Mouse (Mus musculus): ENCODE measurements around the gene Ndufa10.
"Not testable (repeated sequence)": the region's sequence is repeated elsewhere in the genome, so short reads cannot be mapped to it uniquely, and the experiment has no call there.

The Ndufa10 gene

DNA sequence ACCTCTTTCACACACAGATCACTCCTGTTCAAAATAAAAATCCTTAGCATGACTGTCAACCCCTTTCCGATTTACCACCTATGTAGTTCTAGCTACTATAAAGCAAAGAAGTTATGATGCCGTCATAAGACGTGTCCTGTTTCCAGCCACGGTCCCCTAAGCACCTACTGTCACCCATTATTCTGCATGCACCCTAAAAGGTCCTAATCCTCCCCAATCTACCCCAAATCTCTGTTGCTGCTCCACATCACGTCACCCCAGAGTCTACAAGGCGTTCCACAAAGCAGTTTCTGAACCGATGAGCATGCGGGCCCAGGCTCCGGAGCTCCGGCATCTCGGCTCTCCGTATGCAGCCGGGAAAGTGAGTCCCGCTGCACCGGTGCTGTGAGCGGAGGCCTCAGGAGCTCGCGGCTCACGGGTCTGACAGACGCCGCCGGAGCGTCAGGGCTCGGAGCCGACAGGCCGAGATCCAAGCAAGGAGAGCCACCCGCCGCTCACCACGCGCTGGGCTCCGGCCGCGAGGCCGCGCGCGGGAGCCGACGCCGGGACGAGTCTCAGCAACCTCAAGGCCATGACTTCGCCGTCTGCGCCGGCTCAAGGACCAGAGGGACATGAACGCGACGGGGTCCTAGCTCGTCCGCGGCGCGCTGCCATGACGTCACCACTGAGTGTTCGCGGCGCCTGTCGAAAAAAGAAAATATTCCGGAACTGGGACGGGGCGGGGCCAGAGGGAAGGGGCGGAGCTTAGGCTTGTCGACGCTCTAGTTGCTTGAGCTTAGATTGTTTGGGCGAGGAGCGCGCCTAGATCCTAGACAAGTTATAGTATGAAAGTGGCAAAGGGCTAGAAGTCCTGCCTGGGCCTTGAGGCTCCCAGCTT is at the start of gene Ndufa10:
Gene Ndufa10, minus strand, starts transcription at position 696 of the 877 bp plus-strand sequence.
- DNase-seq (ENCODE audit: extremely low spot score), result peak; percentile 97

GRCm38 (mm10) chr1:92521376-92521775 is 47.7 kb upstream of the Ndufa10 start:
- peak; percentile 42 for DNase-seq (ENCODE audit: extremely low spot score)

DNA sequence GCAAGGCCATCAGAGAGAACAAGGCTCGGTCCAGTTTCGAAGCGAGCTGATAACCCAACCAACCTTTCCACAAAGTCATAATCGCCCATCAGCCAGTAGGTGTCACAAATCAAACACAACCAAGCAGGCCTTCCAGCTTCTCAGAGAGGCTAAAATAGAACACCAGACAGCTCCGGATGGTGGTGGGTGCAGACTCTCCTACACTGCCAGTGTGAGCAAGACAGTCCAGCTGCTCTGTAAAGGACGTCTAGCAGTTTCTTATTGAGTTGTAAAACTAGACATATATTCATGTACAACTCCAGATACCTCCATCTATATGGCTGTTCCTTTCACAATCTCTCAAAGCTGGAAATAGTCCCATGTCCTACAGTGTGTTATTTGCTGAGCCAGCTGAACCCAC is 45.4 kb upstream of the Ndufa10 start:
- DNase-seq (ENCODE audit: extremely low spot score), result no peak

DNA sequence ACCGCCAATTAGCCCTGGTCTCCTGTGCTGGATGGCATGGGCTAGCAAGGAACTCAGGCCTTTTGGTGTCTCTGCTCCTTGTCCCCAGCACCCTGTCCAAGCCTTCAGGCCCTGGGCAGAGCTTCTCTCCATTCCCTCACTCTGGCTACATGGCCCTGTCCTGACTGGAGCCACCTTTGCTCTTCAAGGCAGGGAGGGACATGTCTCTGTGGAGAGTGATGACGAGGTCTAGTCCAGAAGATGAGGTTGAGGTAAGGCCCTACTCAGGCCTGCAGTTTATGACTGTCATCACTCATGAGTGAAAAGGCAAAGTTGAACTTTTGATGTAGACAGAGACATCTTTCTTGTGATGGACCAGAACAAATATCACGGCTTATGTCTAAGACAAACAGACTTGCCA is 44.9 kb upstream of the Ndufa10 start, which contains the start of gene Olfr1414:
Gene Olfr1414, minus strand, starts transcription at position 101 of the 400 bp plus-strand sequence.
- no peak for DNase-seq (ENCODE audit: extremely low spot score)

GRCm38 (mm10) chr1:92515390-92515789 is 41.7 kb upstream of the Ndufa10 start:
- DNase-seq (ENCODE audit: extremely low spot score), result no peak

DNA sequence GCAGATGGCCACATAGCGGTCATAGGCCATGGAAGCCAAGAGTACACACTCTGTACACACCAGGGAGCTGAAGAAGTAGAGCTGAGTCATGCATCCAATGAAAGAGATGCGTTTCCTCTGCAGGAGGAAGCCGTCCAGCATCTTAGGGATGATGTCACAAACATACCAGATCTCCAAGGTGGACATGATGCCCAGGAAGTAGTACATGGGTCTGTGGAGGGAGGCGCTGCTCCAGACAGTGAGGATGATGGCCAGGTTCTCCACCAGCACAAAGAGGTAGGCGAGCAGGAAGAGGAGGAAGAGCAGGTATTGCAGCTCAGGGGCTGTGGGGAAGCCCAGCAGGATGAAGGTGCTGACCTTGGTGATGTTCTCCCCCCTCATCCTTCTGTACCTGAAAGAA is 38.0 kb upstream of the Ndufa10 start:
- not testable (repeated sequence) for DNase-seq (ENCODE audit: extremely low spot score)

DNA sequence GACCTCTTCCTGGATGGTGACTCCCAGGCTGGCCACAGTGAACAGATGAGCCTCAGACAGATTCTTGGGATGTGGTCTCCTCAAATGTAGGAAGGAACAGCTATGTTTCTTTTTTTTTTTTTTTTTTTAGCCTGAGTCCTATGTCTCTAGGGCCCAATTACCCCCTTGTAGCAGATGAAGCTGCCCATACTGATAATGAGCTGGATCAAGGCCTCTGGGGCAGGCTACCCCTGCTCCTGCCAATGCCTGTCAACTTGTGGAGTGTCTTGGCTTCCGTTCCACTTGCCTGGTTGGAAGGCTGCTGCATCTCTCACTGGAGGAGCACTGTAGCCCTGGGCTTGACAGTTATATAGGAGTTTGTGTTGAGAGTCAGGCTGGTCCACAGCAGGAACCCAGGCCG is 22.3 kb upstream of the Ndufa10 start, which contains the start of gene Olfr1415:
Gene Olfr1415, minus strand, starts transcription at position 101 of the 400 bp plus-strand sequence.
- DNase-seq (ENCODE audit: extremely low spot score), result no peak

DNA sequence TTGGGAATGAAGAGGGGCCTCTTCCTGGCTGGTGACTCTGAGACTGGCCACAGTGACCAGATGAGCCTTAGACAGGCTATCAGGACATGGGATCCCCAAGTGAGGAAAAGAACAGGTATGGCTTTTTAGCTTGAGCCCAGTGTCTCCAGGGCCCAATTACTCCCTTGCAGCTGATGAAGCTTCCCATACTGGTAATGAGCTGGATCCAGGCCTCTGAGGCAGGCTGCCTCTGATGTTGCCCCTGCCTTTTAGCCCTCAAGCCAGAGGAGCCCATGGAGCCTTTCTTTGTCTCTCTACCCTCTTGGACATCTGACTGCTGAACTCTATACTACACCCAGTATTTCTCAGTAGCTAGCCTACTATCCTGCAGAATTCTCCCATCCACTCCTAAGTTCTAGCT is 11.4 kb upstream of the Ndufa10 start, which contains the start of gene Olfr1416:
Gene Olfr1416, minus strand, starts transcription at position 101 of the 400 bp plus-strand sequence.
- DNase-seq (ENCODE audit: extremely low spot score), result no peak

- DNase-seq (ENCODE audit: extremely low spot score), result no peak
Observed at GRCm38 (mm10) chr1:92474066-92474578, 462 bp upstream of the Ndufa10 start.

DNA sequence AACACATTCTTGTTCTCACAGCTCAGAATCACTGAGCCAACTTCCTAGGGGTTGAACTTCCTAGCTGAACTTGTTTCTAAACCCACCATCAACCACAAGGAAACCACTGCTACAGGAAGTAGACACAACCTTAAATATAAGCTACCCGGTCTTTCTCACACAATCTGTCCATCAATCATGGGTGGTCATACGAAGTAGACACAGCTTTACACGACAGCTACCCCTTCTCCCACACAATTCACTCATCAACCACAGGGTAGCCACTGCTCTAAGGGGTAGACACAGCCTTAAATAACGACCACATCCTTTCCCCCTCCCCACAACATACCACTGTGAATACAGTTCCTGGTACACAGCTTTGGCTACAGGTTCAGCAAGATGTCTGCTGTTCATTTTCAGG is 4.8 kb downstream of the Ndufa10 start:
- DNase-seq (ENCODE audit: extremely low spot score), result no peak

- no peak for DNase-seq (ENCODE audit: extremely low spot score)
Observed at GRCm38 (mm10) chr1:92458416-92458815, 15.2 kb downstream of the Ndufa10 start.

DNA sequence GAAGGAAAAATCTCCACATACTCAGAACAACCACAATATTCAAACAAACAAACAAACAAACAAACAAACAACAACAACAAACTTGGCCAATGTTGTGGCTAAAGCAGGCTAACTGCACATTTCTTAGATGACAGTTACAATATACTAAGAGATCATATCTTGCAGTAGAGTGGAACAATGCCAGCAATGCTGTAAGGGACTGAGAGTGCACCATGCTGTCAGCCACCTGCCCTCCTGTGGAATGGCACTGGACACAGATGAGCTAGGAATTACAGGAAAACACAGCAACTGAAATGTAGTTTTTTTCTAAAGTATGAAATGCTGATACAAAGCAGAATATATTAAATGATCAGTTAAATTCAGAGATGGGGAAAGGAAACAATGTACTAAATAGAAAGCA is 15.9 kb downstream of the Ndufa10 start:
- no peak for DNase-seq (ENCODE audit: extremely low spot score)

- peak; percentile 39 for DNase-seq (ENCODE audit: extremely low spot score)
Observed at GRCm38 (mm10) chr1:92453751-92454445, 19.8 kb downstream of the Ndufa10 start.

- no peak for DNase-seq (ENCODE audit: extremely low spot score)
Observed at GRCm38 (mm10) chr1:92448293-92448692, 25.4 kb downstream of the Ndufa10 start.

DNA sequence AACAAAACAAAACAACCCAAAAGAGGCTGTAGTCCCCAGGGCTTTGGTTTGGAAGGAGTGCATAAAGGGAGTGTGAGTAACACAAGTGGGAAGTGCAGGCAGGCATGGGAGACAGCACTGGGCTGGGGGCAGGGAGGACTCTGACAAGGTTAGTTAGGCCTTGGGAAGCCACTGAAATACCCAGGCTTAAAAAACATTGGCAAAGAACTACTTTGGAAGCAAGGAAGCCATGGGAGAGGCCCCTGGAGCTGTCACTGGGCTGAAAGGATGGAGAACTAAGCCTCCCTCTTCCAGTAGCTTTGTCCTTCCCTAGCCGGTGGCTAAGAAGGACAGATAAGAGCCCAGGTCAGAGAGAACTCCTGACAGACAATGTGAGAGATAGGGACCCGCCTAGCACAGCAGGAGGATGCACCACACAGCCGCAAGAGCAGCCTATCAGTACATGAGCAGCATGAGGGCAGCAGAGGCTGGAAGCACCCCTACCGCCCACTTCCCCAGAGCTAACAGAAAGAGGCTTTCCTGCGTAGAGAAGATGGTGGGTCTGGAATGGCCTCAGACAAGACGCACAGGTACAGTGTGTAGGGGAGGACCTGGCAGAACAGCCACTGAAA is 32.1 kb downstream of the Ndufa10 start:
- DNase-seq (ENCODE audit: extremely low spot score), result no peak

GRCm38 (mm10) chr1:92440066-92440750 is 33.5 kb downstream of the Ndufa10 start:
- DNase-seq (ENCODE audit: extremely low spot score), result no peak

DNA sequence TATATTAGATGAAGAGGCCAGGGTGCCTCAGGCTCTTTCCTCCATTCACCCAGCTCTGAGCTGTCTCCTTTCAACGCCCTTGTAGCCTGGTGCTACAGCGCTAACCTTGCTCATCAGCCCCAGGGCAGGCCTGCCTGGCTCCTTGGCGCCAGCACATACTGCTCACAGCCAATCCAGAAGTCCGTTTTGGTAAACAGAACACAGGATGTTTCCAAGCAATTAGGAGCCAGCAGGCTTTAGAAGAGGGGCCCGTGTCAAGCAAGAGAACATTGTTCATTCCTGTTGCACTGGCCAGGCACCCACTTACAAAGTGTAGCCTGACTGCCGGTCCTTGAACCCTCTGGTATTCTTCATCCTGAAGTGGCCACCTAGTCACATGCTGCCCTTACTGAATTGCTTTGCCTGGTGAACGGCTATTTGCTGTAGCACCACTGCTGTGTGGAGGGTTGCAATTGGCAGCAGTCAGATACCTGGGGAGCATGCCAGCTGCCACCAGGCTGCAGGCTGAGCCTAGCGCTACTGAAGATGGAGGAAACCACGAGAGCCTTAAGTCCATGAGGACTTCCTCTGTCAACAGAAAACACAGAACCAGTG is 35.9 kb downstream of the Ndufa10 start:
- DNase-seq (ENCODE audit: extremely low spot score), result peak; percentile 23

DNA sequence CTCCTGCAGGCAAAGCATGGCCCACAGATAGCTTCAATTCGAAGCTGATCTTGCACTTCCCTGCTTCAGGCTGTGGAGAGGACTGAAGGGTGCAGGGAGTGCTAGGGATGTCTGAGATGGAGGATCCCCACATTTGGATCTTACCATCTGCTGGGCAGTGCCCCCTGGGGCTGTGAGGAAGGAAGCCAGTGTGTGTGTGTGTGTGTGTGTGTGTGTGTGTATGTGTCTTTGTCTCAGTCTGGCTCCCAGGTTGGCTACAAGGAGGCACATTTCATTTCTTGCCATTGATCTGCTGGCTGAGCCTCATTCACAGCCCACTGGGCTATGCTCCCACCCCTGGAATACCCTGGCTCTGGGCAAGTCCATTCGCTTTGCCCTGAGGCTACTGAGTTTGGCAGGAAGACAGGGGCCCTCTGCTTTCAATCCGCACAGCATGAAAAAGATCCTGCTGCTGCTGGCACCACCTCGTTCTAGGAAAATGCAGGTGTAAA is 36.8 kb downstream of the Ndufa10 start:
- no peak for DNase-seq (ENCODE audit: extremely low spot score)

- DNase-seq (ENCODE audit: extremely low spot score), result no peak
Observed at GRCm38 (mm10) chr1:92434986-92435385, 38.7 kb downstream of the Ndufa10 start.

DNA sequence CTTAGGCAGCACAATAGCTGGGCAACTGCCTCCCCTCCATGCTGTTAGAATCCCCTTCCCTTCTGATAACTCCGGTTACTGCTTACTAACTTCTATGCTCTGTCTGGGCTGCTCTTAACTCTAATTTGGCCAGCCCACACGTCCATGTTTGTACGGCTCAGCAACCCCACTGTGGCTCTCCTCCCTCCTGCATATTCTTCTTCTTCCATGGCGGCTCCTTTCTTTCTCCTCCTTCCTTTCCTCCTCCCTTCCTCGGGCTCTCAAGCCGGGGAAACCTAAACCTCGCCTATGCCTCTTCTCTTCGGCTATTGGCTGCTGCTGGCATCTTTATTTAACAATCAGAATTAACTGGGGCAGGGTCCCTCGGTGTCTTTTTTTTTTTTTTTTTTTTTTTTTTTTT is 40.9 kb downstream of the Ndufa10 start:
- DNase-seq (ENCODE audit: extremely low spot score), result no peak

GRCm38 (mm10) chr1:92432098-92432497 is 41.6 kb downstream of the Ndufa10 start:
- no peak for DNase-seq (ENCODE audit: extremely low spot score)
